Mouse (Mus musculus): ENCODE measurements at regions not wholly inside any gene's neighbourhood (a gene's known extent, or its start where the extent isn't known, plus 50 kb on each side); places are given as distances from the start of the nearest gene placed in this dataset.

GRCm38 (mm10) chr5:116789859-116790258, 198.2 kb upstream of the Srrm4 start:
- ATAC-seq (ENCODE audit: low TSS enrichment): no peak

GRCm38 (mm10) chr5:116776450-116776849, 184.8 kb upstream of the Srrm4 start:
- no peak for ATAC-seq (ENCODE audit: low TSS enrichment)

- ATAC-seq (ENCODE audit: low TSS enrichment): no peak
Measured at GRCm38 (mm10) chr5:116766261-116766660, 174.6 kb upstream of the Srrm4 start.

GRCm38 (mm10) chr5:116761323-116761722, 169.7 kb upstream of the Srrm4 start:
- no peak for ATAC-seq (ENCODE audit: low TSS enrichment)

- peak; percentile 77 for ATAC-seq (ENCODE audit: low TSS enrichment)
Measured at GRCm38 (mm10) chr5:116758687-116759086, 167.1 kb upstream of the Srrm4 start.

GRCm38 (mm10) chr5:116752941-116753340, 161.3 kb upstream of the Srrm4 start:
- no peak for ATAC-seq (ENCODE audit: low TSS enrichment)

GRCm38 (mm10) chr5:116752096-116752495, 160.5 kb upstream of the Srrm4 start:
- ATAC-seq (ENCODE audit: low TSS enrichment): no peak

- ATAC-seq (ENCODE audit: low TSS enrichment): no peak
Measured at GRCm38 (mm10) chr5:116745776-116746175, 154.2 kb upstream of the Srrm4 start.

- ATAC-seq (ENCODE audit: low TSS enrichment): no peak
Measured at GRCm38 (mm10) chr5:116744389-116744788, 152.8 kb upstream of the Srrm4 start.

- ATAC-seq (ENCODE audit: low TSS enrichment): no peak
Measured at GRCm38 (mm10) chr5:116735622-116736021, 144.0 kb upstream of the Srrm4 start.

- no peak for ATAC-seq (ENCODE audit: low TSS enrichment)
Measured at GRCm38 (mm10) chr5:116731509-116731908, 139.9 kb upstream of the Srrm4 start.

- no peak for ATAC-seq (ENCODE audit: low TSS enrichment)
Measured at GRCm38 (mm10) chr5:116719200-116719599, 127.6 kb upstream of the Srrm4 start.

GRCm38 (mm10) chr5:116714256-116714655, 122.6 kb upstream of the Srrm4 start:
- no peak for ATAC-seq (ENCODE audit: low TSS enrichment)

GRCm38 (mm10) chr5:116712056-116712455, 120.4 kb upstream of the Srrm4 start:
- no peak for ATAC-seq (ENCODE audit: low TSS enrichment)

- ATAC-seq (ENCODE audit: low TSS enrichment): no peak
Measured at GRCm38 (mm10) chr5:116708505-116708904, 116.9 kb upstream of the Srrm4 start.

GRCm38 (mm10) chr5:116662466-116662865, 70.8 kb upstream of the Srrm4 start:
- ATAC-seq (ENCODE audit: low TSS enrichment): no peak

GRCm38 (mm10) chr5:116661851-116662250, 70.2 kb upstream of the Srrm4 start:
- ATAC-seq (ENCODE audit: low TSS enrichment): no peak

- peak; percentile 38; the same call in 1 of the 2 replicates for ATAC-seq (ENCODE audit: low TSS enrichment)
Measured at GRCm38 (mm10) chr5:116654486-116655420, 63.1 kb upstream of the Srrm4 start.

Data from frontal cortex, adult (tissue).